ENCODE assay signal across 7 mouse cellular contexts in genomic region chr5:53523046-53523445, GRCm38 (mm10). TPM values are rescaled to one million over a fixed set of nuclear protein-coding genes. Genes with fewer than 3 reads are reported as not detected.
DNase-seq lines count a peak whose midpoint lies in the region; ATAC-seq lines count a peak whose summit lies in the region.

No protein-coding gene starts in this region.

- no peak for ATAC-seq in monocyte, adult 5-6 weeks (replicated peaks; ENCODE audit: insufficient number of reproducible peaks, low FRiP score, low TSS enrichment, poor library complexity, severe bottlenecking)

- peak; percentile 57 for DNase-seq in right cerebral cortex, adult 18-20 months
- no peak for DNase-seq in right cerebral cortex, postnatal 25 days
- DNase-seq in cerebellum, postnatal 36 days = peak; percentile 21 to 24
- DNase-seq in heart, postnatal 25 days (ENCODE audit: low spot score) = peak; percentile 58
- DNase-seq in layer of hippocampus, postnatal 36 days = peak; percentile 20 to 44
- DNase-seq in right cerebral cortex, postnatal 10 days (ENCODE audit: low spot score in 2 of 2) = peak; percentile 67 to 69

- intact Hi-C loops in heart, postnatal 25 days (cut with DNase I) = no loop called here

RNA-seq across cellular contexts. Expression of gene Rbpj, which starts 57.1 kb away (rescaled TPM):
- 10 to 100 TPM; 23.4 to 32.5 TPM for total RNA-seq in heart, postnatal 25 days (2021)
- 10 to 100 TPM; 21.4 to 27.7 TPM for total RNA-seq in layer of hippocampus, postnatal 36 days (2021)
- total RNA-seq in monocyte, adult 5-6 weeks (2017) = 24.6 to 49.7 TPM (median 31.9 TPM) in 3 replicates
